Mouse (Mus musculus): ENCODE measurements around the gene Higd1a. TPM values are rescaled to one million over a fixed set of nuclear protein-coding genes. Genes with fewer than 3 reads are reported as not detected.
A peak's percentile ranks its signal among the peaks of the same experiment; 100 is the strongest.

The Higd1a gene
- polyA plus RNA-seq, 1 experiment from 2014 or later = 169 TPM

DNA sequence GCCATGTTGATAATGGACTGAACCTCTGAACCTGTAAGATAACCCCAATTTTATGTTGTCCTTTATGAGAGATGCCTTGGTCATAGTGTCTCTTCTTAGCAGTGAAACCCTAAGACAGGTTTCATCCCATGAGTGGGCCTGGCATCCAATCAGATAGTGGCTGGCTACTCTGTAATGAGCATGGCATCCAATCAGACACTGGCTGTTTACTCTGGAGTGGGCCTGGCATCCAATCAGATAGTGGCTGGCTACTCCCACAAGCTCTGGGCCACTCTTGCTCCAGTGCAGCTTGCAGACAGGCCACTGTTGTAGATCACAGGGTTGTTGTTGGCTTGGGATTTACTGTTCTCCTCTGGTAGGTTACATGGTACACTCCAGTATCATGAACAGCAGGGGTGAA is 15.4 kb upstream of the Higd1a start:
- Histone ChIP-seq H3K9ac (replicated peaks) (no peak overlapping the region), H3K27ac (replicated peaks) (no peak overlapping the region), H3K4me3 (replicated peaks) (no peak overlapping the region), H3K36me3 (no peaks in the 10 kb centered on the region), H3K27me3 (replicated peaks) (peaks cover 6% of the 10 kb centered on the region; the same call in 1 of the 2 replicates), H3K4me2 (no peak overlapping the region), H3K9me3 (replicated peaks) (no peaks in the 10 kb centered on the region), H3K4me1 (peaks cover 8% of the 10 kb centered on the region; the same call in 1 of the 2 replicates)
- no peak for ATAC-seq (ENCODE audit: low FRiP score)

DNA sequence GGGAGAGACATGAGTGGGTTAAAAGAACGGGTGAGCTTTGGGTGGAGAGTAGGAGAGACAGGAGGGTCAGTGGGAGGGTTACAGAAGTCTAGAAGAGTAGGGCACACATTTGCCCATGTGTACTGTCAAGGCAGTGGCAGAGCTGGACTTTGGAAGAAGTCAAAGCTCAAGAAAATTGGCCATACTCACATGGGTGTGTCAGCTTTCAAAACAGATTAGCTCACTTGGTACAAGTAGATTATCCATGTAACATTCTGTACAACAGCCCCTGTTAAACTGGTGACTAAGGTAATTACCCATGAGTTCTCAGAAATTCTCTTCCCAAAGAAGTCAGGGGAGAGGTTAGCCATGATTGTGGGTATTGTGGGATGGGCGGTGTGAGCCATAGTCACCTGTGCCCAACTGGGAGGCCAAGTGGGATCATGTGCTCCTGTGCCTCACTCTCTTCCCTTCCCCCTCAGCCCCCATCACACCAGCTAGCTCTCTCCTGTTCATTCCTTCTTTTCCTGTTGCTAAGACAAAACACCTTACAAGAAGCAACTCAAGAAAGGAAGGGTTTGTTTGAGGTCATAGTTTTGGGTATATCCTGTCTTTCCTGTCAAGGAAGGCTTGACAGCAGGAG is 14.0 kb upstream of the Higd1a start:
- Histone ChIP-seq H3K4me3 (replicated peaks) (no peak overlapping the region), H3K27ac (replicated peaks) (no peak overlapping the region), H3K4me2 (no peak overlapping the region), H3K9me3 (replicated peaks) (no peaks in the 10 kb centered on the region), H3K36me3 (no peaks in the 10 kb centered on the region), H3K27me3 (replicated peaks) (peaks cover 12% of the 10 kb centered on the region; the same call in 1 of the 2 replicates), H3K4me1 (peaks cover 8% of the 10 kb centered on the region; the same call in 1 of the 2 replicates), H3K9ac (replicated peaks) (no peak overlapping the region)
- ATAC-seq (ENCODE audit: low FRiP score) = no peak
- WGBS = 88% methylated on average over 2 of the region's 2 CpGs

DNA sequence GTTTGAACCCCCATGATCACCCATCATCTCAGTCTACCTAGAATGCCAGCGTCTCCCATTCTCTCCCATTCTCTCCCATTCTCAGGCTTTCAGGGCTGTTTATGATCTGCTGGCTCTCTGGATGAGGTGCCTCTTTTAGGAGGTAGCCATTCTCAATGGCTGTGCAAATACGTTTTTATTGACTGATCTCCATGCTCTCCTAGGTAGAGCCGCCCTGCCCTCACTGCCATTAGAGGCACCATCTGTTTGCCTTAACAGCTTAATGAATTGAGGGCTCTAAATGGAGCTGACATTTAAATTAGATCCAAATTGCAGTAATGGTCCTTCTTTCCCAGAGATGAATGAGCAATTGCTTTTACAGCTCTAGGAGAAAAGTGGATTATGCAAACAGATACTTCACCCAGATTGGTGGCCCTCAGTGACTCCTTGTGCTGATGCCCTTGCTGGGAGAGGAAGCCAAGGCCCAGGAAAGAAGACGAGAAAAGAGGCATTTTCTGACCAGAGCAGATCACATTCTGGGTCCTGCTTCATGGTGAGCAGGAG is 11.9 kb upstream of the Higd1a start:
- Histone ChIP-seq H3K4me2 (no peak overlapping the region), H3K4me3 (replicated peaks) (no peak overlapping the region), H3K27ac (replicated peaks) (peak overlapping the region; percentile 33; the same call in 1 of the 2 replicates), H3K27me3 (replicated peaks) (peaks cover 12% of the 10 kb centered on the region; the same call in 1 of the 2 replicates), H3K9me3 (replicated peaks) (no peaks in the 10 kb centered on the region), H3K4me1 (peaks cover 11% of the 10 kb centered on the region), H3K36me3 (no peaks in the 10 kb centered on the region), H3K9ac (replicated peaks) (no peak overlapping the region)
- no peak for ATAC-seq (ENCODE audit: low FRiP score)
- WGBS = 11% methylated on average over 4 of the region's 4 CpGs

DNA sequence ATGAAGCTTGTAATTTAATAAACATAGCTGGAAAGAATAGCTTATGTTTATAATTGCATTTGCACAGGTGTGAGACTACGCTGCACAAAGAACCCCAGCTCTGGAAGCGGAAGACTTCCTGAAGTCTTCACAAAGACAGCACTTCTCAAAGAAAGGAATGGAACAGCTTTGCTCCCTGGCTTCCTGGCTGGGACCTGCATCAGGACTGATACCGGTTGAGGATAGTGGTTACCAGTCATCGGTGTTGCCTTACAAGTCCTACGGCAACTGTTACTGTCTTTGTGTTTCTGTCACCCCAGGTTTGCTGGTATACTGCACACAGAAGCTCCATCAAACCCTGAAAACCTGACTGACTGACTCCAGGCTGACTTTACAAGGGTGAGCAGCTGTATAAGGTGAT is 11.3 kb upstream of the Higd1a start:
- H3K27ac ChIP-seq (replicated peaks) = no peak overlapping the region
- ATAC-seq (ENCODE audit: low FRiP score) = no peak
- peaks cover 11% of the 10 kb centered on the region for H3K4me1 ChIP-seq

DNA sequence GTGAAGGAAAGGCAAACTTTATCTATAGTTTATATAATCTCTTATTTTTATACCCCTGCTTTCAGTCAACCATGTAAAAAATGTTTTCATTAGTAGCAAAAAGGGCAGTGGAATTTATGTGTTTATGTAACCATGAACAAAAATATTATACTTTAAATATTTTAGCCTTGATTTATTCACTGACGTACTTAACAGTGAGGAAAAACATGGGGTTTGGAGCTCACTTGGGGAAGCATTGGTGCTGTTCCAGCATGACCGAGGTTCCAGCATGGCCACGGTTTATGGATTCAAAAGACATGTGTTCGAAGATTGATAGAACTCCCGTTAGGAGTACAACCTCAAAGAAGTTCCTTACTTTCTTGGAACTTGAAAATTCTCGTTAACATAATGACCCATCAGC is 10.1 kb upstream of the Higd1a start:
- no peaks in the 10 kb centered on the region for H3K36me3 ChIP-seq
- no peaks in the 10 kb centered on the region for H3K9me3 ChIP-seq (replicated peaks)
- H3K27me3 ChIP-seq (replicated peaks) = 0 out of 2 replicates have a peak, but pooled peaks cover 12% of the 10 kb centered on the region
- H3K4me2 ChIP-seq = no peak overlapping the region
- H3K9ac ChIP-seq (replicated peaks) = no peak overlapping the region
- WGBS = 91% methylated on average over 6 of the region's 6 CpGs
- ATAC-seq (ENCODE audit: low FRiP score) = no peak
- no peak overlapping the region for H3K4me3 ChIP-seq (replicated peaks)
- peaks cover 11% of the 10 kb centered on the region for H3K4me1 ChIP-seq
- H3K27ac ChIP-seq (replicated peaks) = no peak overlapping the region

More for the DNA sequence above, 11.3 kb upstream of the Higd1a start:
- Histone ChIP-seq H3K4me2 (no peak overlapping the region), H3K36me3 (no peaks in the 10 kb centered on the region), H3K9ac (replicated peaks) (no peak overlapping the region), H3K4me3 (replicated peaks) (no peak overlapping the region), H3K9me3 (replicated peaks) (no peaks in the 10 kb centered on the region), H3K27me3 (replicated peaks) (peaks cover 12% of the 10 kb centered on the region; the same call in 1 of the 2 replicates)
- WGBS = 79% methylated on average over 5 of the region's 5 CpGs

DNA sequence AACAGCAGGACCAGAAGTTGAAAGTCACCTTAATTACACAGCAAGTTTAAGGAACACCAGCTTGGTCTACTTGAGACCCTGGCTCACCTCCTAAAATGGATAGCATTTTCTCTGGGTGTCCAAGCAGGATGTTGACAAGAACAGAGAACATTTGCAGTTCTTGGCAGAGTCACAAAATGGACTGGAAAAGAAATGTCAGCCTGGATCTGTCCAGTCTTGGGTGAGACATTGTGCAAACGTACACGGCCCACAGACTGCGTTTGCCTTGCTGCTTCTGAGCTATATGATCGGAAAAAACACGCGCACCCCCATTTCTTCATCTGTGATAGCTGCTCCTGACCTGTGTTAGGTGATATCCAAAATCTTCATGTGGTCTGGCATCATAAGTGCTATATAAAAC is 9.5 kb upstream of the Higd1a start:
- ATAC-seq (ENCODE audit: low FRiP score) = no peak
- Histone ChIP-seq H3K9ac (replicated peaks) (no peak overlapping the region), H3K27me3 (replicated peaks) (0 out of 2 replicates have a peak, but pooled peaks cover 11% of the 10 kb centered on the region), H3K27ac (replicated peaks) (no peak overlapping the region), H3K4me3 (replicated peaks) (no peak overlapping the region), H3K4me2 (no peak overlapping the region), H3K9me3 (replicated peaks) (no peaks in the 10 kb centered on the region), H3K4me1 (peaks cover 11% of the 10 kb centered on the region), H3K36me3 (no peaks in the 10 kb centered on the region)
- WGBS = 93% methylated on average over 6 of the region's 6 CpGs

DNA sequence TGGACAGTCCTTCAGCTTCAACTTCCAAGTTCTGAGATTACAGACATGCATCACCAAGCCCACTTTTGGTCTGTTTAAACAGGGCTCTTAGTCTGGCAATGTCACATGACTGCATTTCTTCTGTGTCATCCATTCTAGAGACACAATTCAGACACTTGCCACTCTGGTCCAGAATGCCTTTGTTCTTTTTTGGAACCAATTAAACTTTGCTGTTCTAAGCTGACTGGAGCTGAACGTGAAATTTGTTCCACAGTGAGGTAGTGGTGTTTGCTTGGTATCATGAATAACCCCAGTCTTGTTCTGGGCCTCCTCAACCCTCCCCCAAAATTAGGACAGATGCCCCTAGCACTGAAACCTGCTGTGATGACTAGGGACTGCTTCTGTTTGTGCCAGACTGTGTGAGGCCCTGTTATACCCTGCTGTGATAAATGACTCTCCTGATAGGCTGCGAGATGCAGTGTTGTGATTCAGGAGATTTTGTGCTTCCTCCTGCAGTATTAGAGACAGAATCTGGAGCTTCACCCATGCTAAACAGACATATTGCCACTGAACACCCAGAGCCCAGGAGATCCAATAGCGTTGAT is 7.4 kb upstream of the Higd1a start:
- H3K27ac ChIP-seq (replicated peaks) = no peak overlapping the region
- no peak overlapping the region for H3K4me2 ChIP-seq
- 0 out of 2 replicates have a peak, but pooled peaks cover 6% of the 10 kb centered on the region for H3K27me3 ChIP-seq (replicated peaks)
- no peaks in the 10 kb centered on the region for H3K36me3 ChIP-seq
- ATAC-seq (ENCODE audit: low FRiP score) = no peak
- no peak overlapping the region for H3K4me3 ChIP-seq (replicated peaks)
- H3K9ac ChIP-seq (replicated peaks) = no peak overlapping the region
- WGBS = 22% methylated on average over 3 of the region's 3 CpGs
- H3K9me3 ChIP-seq (replicated peaks) = no peaks in the 10 kb centered on the region
- H3K4me1 ChIP-seq = peaks cover 11% of the 10 kb centered on the region

DNA sequence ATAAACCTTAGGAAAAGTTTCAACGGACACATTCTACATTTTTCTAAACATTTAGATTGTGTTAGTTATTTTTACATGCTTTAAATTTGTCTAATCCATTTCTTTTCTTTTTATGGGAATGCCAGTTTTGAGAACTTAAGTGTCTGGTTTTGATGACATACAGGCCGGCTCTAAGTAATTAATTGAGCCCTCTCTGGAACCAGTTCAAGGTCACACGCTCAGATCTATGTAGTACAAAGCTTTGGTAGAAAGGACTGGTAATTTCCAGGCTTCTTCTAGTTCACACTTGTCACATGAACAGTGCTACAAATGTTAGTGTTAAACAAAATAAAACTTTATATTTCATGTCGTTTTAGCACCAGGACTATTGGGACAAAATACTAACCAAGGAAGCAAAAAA is 6.7 kb upstream of the Higd1a start:
- Histone ChIP-seq H3K9ac (replicated peaks) (no peak overlapping the region), H3K4me2 (no peak overlapping the region), H3K4me1 (peaks cover 8% of the 10 kb centered on the region), H3K27me3 (replicated peaks) (0 out of 2 replicates have a peak, but pooled peaks cover 6% of the 10 kb centered on the region), H3K36me3 (no peaks in the 10 kb centered on the region), H3K27ac (replicated peaks) (no peak overlapping the region), H3K4me3 (replicated peaks) (no peak overlapping the region), H3K9me3 (replicated peaks) (no peaks in the 10 kb centered on the region)
- 68% methylated on average over 4 of the region's 4 CpGs for WGBS
- no peak for ATAC-seq (ENCODE audit: low FRiP score)

DNA sequence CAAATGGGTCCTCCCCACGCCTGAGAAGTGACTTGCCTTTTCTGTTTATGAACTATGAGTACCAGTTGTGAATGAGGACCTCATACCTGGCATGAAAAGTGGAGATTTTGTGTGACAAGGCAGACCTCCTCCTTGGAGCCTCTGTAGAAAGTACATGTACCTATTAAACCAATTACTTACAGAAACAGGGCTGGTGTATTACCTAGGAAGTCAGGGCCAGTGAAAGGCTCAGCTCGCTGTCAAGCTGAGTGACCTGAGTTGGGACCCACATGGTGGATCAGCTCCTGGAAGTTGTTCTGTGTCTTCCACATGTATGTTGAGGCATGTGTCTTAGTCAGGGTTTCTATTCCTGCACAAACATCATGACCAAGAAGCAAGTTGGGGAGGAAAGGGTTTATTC is 2.8 kb upstream of the Higd1a start:
- Histone ChIP-seq H3K36me3 (no peaks in the 10 kb centered on the region), H3K27ac (replicated peaks) (no peak overlapping the region), H3K4me3 (replicated peaks) (no peak overlapping the region), H3K9ac (replicated peaks) (no peak overlapping the region), H3K9me3 (replicated peaks) (no peaks in the 10 kb centered on the region), H3K4me1 (peaks cover 16% of the 10 kb centered on the region), H3K4me2 (no peak overlapping the region), H3K27me3 (replicated peaks) (no peaks in the 10 kb centered on the region)
- WGBS = 85% methylated on average over 2 of the region's 2 CpGs
- no peak for ATAC-seq (ENCODE audit: low FRiP score)

DNA sequence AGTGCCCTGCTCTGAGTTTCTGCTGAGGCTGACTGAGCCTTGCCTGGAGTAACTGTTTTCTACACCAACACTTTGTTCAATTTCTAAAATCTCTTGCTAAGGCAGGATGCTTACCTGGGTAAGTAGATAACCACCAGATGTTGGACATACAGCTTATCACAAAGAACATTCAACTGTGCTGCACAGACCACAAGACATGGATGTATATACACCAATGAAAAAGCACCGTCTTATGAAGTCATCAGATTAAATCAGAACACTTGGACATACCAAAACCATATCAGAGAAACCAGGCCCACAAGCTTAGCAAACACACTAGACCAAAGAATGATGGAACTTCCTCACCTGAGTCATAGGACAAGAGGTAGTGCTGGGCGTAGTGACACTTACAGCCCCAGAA is 1.2 kb upstream of the Higd1a start:
- H3K27ac ChIP-seq (replicated peaks) = no peak overlapping the region
- no peaks in the 10 kb centered on the region for H3K36me3 ChIP-seq
- no peaks in the 10 kb centered on the region for H3K27me3 ChIP-seq (replicated peaks)
- no peak overlapping the region for H3K9ac ChIP-seq (replicated peaks)
- H3K9me3 ChIP-seq (replicated peaks) = no peaks in the 10 kb centered on the region
- no peak for ATAC-seq (ENCODE audit: low FRiP score)
- H3K4me2 ChIP-seq = no peak overlapping the region
- H3K4me3 ChIP-seq (replicated peaks) = no peak overlapping the region
- peaks cover 17% of the 10 kb centered on the region for H3K4me1 ChIP-seq
- 97% methylated on average over 2 of the region's 2 CpGs for WGBS

DNA sequence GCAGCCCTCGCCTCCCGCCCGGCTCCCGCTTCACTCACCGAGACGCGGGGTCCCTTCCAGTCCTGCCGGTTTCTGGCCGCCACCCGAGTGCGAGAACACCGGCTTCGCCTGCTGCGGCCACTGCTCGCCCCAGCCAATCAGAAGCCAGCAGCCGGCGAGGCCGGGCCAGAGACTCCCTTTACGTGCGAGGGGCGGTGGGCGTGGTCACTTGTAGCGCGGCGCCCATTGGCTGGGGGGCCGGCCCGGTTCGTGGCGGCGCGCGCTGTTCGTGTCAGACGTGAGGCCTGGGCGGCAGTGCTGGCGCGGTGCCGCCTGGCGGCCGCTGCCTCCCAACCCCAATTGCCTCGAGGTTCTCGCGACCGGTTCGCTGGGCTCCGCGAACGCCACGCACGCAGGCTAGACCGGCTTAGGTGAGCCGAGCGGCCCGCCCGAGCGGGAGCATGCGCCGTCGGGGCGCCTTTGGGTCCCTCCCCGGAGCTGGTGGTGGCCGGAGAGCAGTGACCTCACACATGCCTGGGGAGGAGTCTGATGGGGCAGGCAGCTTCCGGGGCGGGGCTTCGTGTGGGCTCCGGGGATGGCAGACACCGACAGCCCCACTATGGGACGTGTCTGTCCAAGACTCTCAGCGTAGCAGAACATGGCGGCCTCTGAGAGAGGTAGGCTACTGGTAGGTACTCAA is 549 bp downstream of the Higd1a start:
- peak overlapping the region; percentile 97 for H3K27ac ChIP-seq (replicated peaks)
- peak overlapping the region; percentile 76 for H3K4me3 ChIP-seq (replicated peaks)
- H3K27me3 ChIP-seq (replicated peaks) = no peaks in the 10 kb centered on the region
- H3K36me3 ChIP-seq = 0 out of 2 replicates have a peak, but pooled peaks cover 2% of the 10 kb centered on the region
- under 1% methylated on average over 70 of the region's 70 CpGs for WGBS
- H3K4me2 ChIP-seq = peak overlapping the region; percentile 78
- peaks cover 17% of the 10 kb centered on the region for H3K4me1 ChIP-seq
- ATAC-seq (ENCODE audit: low FRiP score) = peak; percentile 99
- H3K9ac ChIP-seq (replicated peaks) = peak overlapping the region; percentile 83
- no peaks in the 10 kb centered on the region for H3K9me3 ChIP-seq (replicated peaks)

Measured in neural tube, embryonic 15.5 days (tissue).